Mouse (Mus musculus): Measurements from ENCODE around the gene Dclk1.

Gene Dclk1

DNA sequence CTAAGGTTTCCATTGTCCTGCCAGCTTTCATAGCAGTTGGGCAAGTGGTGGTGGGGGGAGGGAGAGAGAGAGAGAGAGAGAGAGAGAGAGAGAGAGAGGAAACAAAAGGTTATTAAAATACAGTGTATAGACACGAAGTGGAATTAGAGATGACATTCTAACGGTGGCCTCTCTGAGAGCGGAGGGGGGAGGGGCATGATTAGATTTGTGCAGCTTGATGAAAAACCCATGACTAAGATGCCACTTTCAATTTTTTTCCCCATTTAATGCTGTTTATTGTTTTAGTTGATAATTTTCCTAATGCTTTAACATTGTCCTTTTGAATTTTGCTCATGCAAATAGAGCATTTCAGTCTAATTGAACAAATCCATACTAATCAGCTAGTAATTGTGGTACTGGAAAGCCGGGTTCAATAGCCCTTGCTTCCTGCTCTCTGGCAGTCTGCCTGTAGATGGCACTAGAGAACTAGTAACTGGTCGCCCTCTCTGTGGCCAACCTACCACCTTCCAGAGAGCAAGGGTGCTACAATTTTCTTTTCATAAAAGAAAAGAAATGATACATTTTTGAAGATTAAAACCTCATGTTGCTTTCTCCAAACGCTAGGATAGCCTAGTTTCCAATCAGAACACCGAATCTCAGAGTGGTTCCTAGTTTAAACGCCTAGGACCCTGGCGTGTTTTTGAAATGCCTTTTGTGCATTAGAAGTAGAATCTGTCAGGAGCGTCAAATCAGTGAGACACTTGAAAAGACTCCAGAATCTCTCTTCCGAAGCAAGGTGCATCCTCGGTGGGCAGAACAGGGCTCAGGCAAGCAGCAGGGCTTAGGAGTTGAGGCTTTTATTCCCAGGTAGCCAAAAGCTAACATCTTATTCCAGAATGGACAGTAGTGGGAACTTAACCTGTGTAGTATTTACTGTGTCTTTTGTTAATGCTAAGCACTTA is 278.3 kb downstream of the Dclk1 start:
- DNase-seq: peak; percentile 45 to 66

DNA sequence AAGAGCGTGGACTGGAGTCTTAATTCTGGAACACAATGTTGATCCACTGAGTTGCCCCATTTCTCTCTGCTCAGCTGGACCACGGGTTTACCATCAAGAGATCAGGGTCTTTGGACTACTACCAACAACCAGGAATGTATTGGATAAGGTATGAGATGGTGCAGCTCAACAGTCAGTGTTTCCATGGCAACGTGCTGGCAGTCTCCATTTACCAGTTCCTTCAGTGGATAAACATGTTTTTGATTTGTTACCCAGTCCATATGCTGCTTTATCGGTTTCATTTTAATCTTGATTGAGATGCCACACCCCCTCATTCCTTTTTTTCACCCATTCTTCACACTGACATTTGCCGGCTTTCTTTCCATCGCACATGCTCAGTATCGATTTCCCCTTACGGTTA is 279.6 kb downstream of the Dclk1 start:
- DNase-seq: no peak

DNA sequence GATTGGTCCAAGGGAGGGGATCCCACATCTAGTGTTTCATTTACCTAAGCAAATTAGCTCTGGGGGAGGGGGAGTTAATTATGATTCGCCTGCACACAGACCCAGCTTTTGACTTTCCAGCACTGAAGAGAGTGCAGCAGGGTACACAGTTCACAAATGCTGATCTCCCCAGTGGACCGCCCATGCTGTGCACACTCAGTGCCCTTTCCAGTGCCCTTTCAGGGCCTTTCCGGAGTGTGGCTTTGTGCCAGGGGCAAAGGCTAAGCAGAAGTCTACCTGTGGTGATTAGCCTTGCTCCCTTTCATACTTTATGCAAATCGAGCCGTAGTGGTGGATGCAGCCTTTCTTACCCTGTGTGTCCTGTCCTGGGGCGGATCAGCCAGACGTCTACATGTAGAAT is 281.1 kb downstream of the Dclk1 start:
- no peak for DNase-seq

DNA sequence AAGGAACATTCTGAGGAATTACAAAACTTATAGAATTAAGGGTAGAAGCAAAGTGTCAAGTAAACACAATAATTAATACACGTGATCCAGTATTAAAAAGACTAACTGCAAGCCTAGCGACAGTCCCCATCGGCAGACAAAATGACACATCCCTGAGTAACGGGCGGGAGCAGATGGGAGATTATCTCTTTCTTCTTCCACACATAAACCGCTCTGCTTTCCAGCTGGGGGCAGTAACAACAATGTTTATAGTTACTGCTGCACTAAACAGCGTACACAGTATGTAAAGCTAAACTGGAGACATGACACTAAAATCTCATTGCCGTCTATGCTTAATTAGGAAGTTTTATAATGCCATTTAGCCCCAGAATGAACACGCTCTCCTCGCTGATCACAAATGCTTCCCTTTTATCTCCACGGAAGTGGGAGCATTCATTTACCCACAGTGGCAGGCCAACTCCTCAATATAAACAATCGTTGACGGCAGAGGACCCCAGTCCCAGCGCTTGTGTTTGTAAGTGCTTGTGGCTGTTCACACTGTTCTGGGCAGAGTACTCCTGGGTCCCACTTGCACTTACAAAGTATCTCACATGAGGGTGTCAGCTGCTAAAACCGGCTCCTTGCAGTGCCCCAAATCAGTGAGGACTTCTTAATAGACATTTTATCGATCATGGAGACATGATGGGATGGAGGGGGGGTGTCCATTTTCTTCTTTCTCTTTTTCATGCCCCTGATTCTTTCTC is 281.7 kb downstream of the Dclk1 start:
- no peak for DNase-seq

DNA sequence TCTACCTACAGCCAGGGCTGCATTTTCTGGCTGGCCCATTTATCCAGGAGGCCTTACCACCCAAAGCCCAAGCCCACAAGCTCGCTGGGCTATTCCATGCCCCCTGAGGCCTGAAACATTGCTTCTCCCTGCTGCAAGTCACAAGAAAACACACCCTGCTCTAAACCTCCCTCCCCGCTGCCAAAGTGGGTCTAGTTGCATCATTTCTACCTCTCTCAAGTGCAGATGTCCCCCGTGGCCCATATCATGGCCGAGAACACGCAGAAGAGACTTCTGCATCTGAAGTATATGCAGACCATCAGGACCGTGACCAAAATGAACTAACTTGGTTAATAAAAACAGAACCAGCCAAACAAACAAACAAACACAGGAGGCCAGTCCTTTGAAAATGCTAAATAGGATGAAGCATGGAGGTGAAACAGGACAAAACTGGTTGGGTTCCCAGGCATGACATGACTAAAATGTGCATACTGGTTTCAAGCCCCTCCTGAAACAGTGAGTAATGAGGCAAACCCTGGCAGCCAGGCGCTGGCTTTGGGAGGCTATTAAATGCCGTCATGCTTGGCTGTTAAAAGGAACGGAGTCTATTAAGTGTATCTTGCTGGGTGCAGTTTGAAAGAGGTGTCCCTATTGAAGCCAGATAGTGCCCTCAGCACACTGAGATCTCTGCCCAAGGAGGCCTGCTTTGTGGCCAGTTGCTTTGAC is 282.5 kb downstream of the Dclk1 start:
- no peak for DNase-seq

DNA sequence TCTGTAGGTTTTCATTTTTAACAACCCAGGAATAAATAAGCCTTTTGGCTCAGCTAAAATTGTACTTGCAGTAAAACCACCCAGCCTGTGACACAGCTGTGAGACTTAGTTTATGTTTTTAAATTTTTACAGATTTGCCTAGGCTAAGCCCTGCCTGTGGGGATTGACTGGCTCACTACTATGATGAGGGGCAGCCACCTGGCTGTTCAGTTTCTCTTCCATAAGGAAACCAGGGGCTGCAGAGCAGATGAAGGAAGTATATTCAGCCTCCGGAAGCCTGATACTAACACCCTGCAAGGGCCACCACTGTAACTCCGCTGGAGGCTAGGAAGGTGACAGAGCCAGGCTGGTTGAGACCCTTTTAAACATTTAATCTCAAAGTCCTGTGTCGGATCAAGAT is 284.3 kb downstream of the Dclk1 start:
- DNase-seq: no peak

DNA sequence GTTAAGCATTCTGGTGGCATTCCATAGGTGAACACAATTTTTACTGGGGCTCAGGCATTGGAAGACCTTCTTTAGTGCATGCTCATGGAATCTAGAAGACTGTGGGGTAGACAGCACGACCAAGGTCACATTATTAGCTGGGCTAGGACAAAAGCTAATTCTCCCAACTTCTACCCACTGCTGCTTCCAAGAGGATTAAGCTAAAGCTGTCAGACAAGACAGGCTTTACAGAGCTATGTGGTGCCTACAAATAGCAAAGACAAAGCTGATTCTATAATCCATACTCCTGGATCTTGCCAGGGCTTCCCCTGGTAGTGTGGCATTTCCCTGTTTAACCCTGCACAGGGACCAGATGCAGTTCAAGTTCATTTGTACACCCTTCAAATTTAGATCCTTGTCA is 285.4 kb downstream of the Dclk1 start:
- DNase-seq: no peak

DNA sequence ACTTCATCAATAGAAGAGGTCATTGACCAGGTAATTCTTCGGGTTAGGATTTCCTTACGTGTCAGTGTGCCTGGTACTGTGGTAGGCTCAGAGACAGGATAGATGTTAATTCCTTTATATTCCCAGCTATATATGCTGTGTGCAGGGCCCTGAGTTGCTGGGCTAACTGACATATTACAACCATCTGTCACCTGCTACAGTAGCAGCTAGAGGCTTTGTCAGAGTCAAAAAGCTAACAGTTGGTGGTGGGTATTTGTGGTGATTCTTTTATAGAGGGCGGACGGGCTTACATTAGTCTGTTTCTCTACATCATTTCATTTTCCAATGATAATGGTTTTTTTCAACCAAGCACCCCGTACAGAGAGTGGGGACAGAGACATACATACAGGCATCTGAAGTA is 285.8 kb downstream of the Dclk1 start:
- no peak for DNase-seq

DNA sequence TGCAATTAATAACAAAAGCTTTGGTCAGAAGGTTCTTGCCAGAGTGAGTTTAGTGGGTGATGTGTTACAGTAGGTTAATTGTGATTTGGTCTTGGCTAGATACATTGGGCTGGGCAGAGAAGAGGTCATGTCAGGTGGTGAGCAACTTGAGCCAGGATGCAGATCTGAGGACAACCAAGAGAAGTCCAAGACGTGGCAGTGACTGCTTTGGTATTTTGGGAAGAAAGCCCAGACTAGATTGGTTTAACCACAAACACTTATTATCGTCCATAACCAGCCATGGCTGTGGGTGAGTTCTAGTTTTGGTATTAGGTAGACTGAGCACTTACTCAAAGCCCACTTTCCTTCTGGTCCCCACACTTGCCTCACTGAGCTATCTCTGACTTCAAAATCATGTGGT is 287.2 kb downstream of the Dclk1 start:
- no peak for DNase-seq

DNA sequence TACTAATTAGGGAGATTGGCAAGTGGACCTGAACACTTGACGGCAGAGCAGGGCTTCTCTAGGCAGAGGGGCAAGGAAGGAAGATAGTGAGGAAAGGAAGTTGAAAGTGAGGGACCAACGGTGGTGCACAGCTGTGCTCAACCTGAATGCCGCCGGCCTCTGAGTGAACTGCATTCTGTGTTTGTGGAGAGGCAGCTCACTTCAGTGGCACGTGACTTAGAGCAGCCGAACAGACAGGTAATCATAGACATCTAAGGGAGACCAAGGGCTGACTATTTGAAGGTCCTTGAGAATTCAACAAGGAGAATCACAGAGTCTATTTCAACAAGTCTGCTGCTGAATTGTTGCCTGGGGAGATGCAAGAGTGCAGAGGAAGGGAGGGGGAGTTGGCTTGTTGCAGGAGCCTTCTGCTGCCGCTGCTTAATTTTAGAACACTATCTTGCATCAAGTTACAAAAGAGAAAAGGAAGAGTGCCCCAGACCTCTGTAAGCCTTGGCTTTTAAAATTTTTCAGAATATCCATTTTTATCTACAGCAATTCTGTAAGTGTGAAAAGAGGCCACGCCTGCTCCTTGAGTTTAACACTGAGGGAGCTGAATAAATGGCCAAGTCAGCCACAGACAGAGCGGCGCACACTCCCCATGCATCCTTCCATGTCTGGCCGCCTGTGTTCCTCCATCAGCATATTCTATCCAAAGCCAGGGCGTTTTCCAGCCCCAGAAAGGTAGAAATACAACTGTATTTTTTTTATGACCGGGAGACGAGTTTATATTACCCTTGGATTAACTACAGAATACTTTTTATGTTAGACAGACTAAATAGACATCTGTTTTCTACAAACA is 289.3 kb downstream of the Dclk1 start:
- DNase-seq: no peak

DNA sequence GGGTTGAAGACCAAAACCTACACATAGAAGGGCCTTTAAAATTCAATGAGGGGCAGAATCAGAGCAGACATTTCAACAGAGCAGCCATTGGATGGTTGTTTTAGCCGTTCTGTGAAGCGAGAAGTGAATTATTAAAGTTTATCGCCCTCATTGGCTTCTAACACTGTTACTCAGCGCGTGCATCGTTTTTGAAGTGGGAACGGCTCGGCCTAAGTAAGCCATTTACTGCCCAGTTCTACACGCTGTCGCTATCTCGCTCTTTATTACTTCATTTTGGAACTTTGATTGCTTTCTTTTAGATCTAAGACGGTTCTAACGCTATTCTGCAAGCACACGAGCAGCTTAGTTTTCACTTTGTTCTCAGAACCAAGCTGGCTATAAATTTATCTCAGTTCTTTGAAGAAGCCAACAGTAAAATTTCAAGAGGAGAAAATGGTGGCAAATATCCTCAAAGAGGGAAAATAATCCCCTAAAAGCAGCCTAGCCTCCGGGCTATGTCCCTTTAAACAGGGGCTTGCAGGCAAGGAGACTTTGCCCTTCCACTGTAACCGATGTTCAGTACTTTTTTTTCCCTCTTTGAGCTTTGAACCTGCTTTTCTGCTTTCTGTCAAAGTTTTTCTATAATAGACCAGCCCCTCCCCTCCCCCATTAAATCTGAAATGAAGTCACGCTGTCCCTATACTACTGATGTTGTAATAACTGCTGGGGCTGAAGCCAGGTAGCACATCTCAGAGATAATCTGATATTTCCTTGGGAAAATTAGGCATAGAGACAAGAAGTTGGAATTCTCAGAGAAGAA is 290.2 kb downstream of the Dclk1 start:
- DNase-seq: no peak

DNA sequence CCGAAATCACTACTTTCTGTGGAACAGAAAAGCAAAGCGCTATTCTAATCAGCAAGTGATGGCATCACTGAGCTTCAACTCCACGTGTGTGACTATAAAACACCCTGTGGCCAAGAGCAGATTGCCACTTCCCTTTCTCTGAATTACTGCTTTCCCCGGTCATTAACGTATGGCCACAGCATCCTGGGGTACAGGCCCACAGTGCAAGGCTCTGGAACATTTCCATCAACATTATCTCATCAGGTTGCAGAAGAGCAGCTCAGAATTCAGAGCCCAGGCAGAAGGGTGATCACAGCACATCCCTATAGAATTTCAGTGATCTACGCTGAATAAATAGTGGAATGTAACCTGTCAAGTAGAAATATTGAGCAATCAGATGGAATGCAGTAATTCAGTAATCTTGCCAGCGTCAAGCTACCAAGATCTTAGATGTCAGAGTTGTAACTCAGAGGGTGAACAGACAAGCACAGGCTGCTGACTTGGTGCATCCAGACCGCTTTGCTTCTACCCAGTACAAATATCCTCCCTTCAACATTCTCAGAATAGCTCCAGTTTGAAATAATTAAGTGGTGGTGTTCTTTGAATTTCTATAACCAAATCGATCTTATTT is 293.5 kb downstream of the Dclk1 start:
- no peak for DNase-seq

DNA sequence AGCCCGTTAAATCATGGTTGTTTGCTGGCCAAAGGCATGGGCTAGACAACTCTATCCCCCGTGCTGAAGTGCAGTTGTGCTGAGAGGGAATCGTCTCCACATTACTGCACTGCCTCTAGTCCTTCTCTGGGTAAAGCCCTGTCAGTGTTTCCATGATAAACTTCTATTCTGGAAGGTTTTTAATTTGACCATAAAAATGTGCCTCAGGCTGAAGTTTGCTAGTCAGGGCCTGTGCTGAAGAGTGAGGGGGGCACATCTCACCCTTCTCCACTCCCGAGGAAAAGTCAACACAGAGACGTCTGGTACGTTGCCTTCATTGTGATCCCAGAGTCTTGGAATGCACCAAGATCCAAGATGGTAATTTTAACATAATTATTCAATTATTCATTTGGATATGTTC is 294.7 kb downstream of the Dclk1 start:
- no peak for DNase-seq

DNA sequence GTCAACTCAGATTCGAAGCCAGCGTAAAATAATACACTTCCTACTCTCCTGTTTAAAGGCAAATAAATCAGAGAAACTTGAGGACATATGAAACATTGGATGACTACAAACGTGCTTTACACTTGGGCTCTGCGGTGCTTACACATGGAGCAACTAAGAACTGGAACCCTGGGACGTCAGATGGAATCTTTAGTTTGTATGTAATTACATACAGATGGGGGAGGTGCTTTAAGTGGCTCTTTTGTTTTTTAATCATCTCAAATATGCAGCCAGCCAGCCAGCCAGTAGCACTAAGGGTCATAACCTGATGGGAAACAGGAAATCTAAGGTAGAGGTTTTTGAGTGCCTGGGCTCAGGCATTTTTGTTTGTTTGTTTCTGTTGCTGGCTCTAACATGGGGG is 295.6 kb downstream of the Dclk1 start:
- no peak for DNase-seq

DNA sequence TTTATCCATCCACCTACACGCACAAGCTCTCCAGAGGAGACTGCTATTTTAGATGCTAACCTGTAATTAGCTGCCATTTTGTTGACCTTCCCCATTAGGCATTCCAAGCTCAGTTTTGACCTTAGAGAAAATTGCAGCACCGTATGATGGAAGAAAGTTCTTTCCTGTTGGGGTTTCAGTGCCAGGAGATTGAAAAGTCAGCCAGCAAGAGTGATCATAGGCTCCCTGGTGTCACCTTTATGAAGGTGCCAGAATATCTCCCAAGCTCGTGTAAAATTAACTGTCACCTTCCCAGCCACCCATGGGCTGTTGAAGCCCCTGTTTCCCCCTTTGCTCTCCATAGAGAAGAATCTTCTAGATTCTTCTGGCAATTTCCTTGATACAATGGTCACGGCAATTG is 297.2 kb downstream of the Dclk1 start:
- DNase-seq: no peak

DNA sequence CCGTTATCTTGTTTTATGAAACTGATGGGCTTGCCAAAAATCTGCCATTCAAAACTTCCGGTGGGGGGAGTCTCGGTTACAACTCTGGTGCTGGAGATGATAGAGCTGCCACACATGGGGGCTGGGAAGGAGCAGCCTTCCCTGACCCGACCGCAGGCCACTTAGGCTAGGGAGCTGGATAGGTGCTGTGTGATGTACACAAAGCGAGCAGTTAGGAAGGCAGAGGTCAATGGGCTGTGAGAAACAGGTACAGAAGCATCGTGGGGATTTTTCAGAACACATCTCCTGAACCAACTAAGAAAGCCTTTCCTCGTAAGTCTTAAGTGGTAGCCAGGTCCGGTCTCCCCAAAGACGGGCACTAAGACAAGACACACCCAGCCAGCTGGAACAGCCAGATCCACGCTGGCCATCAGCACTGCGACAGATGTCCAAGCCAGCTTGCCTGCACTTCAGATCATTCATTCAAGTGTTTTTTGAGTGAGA is 297.7 kb downstream of the Dclk1 start:
- DNase-seq: no peak

DNA sequence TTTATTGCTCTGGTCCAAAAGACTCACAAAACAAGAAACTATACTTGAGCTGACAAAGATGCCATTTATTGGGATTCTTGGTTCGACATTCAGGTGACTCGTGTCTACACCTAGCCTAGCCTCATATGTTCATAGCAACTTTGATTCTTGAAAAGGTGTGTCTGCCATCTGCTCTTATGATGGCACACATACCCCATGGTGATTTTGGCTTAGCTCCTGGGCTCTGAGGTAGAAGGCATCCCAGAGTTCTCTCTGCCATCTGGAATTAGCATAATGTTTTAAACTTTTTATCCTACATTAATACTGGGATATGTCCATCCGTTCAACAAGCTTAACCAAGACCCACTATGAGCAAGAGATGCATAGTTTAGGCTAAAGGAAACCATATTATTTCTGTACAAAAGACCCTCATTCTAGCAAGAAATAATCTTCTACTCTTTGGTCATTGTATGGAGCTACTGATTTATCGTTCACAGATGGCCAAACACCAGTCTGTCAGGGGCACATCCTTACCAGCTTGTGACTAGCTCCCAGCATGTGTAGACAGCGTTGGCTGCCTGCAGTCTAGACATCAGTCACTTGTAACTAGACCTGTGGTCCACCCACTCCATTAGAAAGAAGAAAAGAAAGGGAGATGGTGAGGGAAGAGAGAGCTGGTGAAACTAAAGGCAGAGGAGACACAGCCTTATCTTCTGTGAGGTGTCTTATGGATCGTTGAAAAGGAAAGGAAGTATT is 298.4 kb downstream of the Dclk1 start:
- DNase-seq: no peak

DNA sequence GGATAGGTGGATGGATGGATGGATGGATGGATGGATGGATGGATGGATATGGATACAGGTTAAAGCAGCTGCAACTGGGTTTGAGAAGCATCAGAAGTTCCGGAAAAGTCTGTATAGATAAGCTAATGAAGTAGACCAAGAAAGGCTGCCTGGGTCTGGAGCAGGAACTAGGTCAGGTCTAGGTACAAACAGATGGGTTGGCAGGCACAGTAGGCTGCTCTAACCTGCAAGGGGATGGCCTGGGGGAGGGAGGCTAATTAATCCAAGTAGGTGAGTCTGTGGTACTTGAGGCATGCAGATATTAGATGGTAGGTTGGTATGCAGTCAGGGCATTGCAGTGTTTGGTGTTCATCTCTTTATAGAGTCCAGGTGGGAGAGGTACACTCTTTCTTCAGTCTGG is 299.6 kb downstream of the Dclk1 start:
- DNase-seq: no peak

DNA sequence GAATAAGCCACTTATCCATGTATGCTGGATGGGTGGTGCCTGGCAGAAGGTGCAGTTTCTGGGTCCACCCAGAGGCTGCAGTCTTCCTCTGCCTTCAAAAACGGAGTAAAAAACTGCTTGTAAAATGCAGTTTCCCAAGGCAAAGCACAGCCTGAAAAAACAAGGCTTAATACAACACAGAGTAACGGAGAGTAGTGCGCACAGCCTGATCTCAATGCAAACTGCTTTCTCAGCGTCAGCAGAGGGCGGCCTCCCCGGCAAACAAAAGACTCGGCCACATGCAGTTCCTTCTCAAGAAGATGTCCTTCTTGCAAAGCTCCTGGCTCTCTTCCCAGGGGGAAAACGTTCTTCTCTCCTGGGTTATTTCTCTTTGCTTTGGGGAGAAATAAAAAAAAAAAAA is 300.1 kb downstream of the Dclk1 start:
- no peak for DNase-seq

DNA sequence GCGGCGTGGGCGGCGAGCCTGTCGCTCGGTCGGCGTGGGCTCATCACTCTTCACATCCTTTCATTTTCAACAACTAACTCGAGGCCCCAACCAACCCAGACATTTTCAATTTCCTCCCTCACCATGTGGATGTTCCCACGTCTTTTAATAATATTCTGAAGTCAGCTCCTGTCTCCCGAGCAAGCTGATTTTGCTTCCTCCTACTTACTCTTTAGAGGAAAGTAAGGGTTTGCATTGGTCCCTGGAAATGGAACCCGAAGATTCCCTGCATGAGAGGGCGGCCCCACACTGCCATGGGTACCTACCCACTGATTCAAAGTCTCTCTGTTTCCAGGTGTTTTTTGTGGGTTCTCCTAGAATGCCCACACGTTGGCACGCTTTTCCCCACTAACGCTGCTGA is 300.8 kb downstream of the Dclk1 start:
- no peak for DNase-seq

Data from lung, adult 18-20 months (tissue).